Mouse (Mus musculus) activated CD4-positive, CD25-positive, alpha-beta regulatory T cell (primary cell): ENCODE data around the gene Cth. TPM values are rescaled to one million over a fixed set of nuclear protein-coding genes. Genes with fewer than 3 reads are reported as not detected.

Source experiments
- polyA plus RNA-seq, 2 experiments: library from polyadenylated mRNA; unstranded; fragments of 100-300 nt; shearing (Covaris generic); gene quantifications; one replicate each; pipeline ENCODE4 v1.2.1; 2017

Gene Cth
- polyA plus RNA-seq = under 1 TPM in 1 of 2 experiments, not detected in 1; 0.29 TPM

GRCm38 (mm10) chr3:157924692-157925328, at the start of gene Cth:
Gene Cth (minus strand): TSS chr3:157925077.

GRCm38 (mm10) chr3:157946843-157947358, 22.0 kb upstream of the Cth start, which contains the start of gene Ankrd13c:
Gene Ankrd13c (plus strand): TSS chr3:157947239.

Other genes starting within 250 kb of the Cth start
- 10 to 100 TPM; 41.8 to 43.5 TPM for gene Ankrd13c, start 22.2 kb upstream of the Cth start, polyA plus RNA-seq
- 100 to 1,000 TPM; 257 to 344 TPM for gene Srsf11, start 111.6 kb upstream of the Cth start, polyA plus RNA-seq
- gene Lrrc40, start 111.6 kb upstream of the Cth start, polyA plus RNA-seq = 10 to 100 TPM; 21.6 to 23.7 TPM